Mouse (Mus musculus) neural tube, embryonic 13.5 days (tissue): Measurements from ENCODE around the gene Shb. TPM values are rescaled to one million over a fixed set of nuclear protein-coding genes. Genes with fewer than 3 reads are reported as not detected.
A peak's percentile ranks its signal among the peaks of the same experiment; 100 is the strongest.

Experiments used
- ATAC-seq: fragments of 200-750 bp; cut with Nextera tagmentation; 2 replicates; pipeline ENCODE4 v1.8.0; 2017; ENCODE audit warnings: low read depth, mild to moderate bottlenecking, moderate TSS enrichment, moderate library complexity
- H3K27ac ChIP-seq: fragments of 300-500 bp; sonication (generic); replicated peaks from 2 replicates; pipeline ENCODE4 v1.5.1; 2015; ENCODE audit warnings: moderate library complexity, mild to moderate bottlenecking, inconsistent platforms
- H3K27me3 ChIP-seq: fragments of 300-500 bp; sonication (generic); 2 replicates; pipeline ENCODE4 v1.6.1; 2015; ENCODE audit warnings: mild to moderate bottlenecking, inconsistent platforms
- H3K36me3 ChIP-seq: fragments of 300-500 bp; sonication (generic); 2 replicates; pipeline ENCODE4 v1.6.1; 2015; ENCODE audit warnings: mild to moderate bottlenecking, inconsistent platforms
- H3K4me1 ChIP-seq: fragments of 300-500 bp; sonication (generic); replicated peaks from 2 replicates; pipeline ENCODE4 v1.6.1; 2015; ENCODE audit warnings: inconsistent platforms
- H3K4me2 ChIP-seq: fragments of 300-500 bp; sonication (generic); 2 replicates; pipeline ENCODE4 v1.6.1; 2015; ENCODE audit warnings: inconsistent platforms, mild to moderate bottlenecking, moderate library complexity
- H3K4me3 ChIP-seq: fragments of 300-500 bp; sonication (generic); 2 replicates; pipeline ENCODE4 v1.5.1; 2015; ENCODE audit warnings: mild to moderate bottlenecking, inconsistent platforms
- H3K9ac ChIP-seq: fragments of 300-500 bp; sonication (generic); 2 replicates; pipeline ENCODE4 v1.6.1; 2015; ENCODE audit warnings: moderate library complexity, mild to moderate bottlenecking, inconsistent platforms
- H3K9me3 ChIP-seq: fragments of 300-500 bp; sonication (generic); 2 replicates; pipeline ENCODE4 v1.6.1; 2016; ENCODE audit warnings: inconsistent platforms
- WGBS: fragments of 180-500 bp; shearing (Covaris S2); methylation state at CpG from one replicate; pipeline ENCODE4 v1.1.7; 2015; 5-methylcytosine and 5-hydroxymethylcytosine counted together
- polyA plus RNA-seq: library from polyadenylated mRNA; unstranded; fragments of >200 nt; fragmentation: Nextera tagmentation; extraction: Ambion mirVana; gene quantifications from 2 replicates; pipeline ENCODE4 v1.2.1, GENCODE M21; 2015

Gene Shb
- polyA plus RNA-seq, 1 experiment from 2014 or later, result 4.0 TPM

DNA sequence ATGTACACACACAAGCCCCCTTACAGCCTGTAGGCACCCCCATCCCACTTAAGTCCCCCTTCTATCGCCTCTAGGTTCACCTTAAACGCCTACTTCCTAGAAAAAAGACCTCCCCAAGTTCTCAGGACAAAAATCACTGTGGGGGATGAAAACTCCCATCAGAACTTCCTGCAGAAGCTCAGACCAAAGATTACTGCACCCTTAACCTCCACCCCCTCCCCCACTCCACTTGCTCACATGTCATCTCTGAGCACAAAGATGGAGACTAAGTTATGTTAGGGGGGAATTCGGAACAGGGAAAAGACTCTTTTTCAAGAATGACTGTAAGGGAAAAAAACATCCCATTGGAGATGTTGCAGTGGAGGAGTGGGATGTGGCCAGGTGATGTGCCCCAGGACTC lies 6.7 kb downstream of the Shb start:
- H3K4me2 ChIP-seq, result no peak overlapping the region
- no peaks in the 10 kb centered on the region for H3K9me3 ChIP-seq
- no peaks in the 10 kb centered on the region for H3K36me3 ChIP-seq
- H3K9ac ChIP-seq, result no peak overlapping the region
- no peak overlapping the region for H3K4me3 ChIP-seq
- WGBS, result 91% methylated on average over 3 of the region's 3 CpGs
- H3K27me3 ChIP-seq, result peaks cover 14% of the 10 kb centered on the region
- no peak for ATAC-seq
- H3K27ac ChIP-seq, result no peak overlapping the region
- H3K4me1 ChIP-seq, result peaks cover 55% of the 10 kb centered on the region

DNA sequence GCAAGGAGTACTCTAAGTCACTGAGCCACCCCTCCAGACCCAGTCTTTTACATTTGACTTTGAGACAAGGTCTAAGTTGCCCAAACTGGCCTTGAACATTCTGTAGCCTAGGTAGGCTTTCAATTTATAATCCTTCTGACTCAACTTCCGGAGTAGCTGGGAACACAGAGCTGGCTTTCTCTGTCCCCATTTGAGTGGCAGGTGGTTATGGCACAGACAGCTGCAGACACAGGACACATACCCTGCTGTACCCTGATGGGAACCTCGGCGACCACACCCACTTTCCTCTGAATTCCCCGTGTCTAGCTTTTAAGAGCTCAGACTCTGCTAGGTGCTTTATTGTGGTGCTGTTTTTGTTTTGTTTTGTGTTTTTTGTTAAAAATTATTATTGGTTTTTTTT lies 7.7 kb downstream of the Shb start:
- Histone ChIP-seq H3K27me3 (peaks cover 14% of the 10 kb centered on the region), H3K4me3 (no peak overlapping the region), H3K27ac (no peak overlapping the region), H3K9me3 (no peaks in the 10 kb centered on the region), H3K4me2 (no peak overlapping the region), H3K36me3 (no peaks in the 10 kb centered on the region), H3K9ac (no peak overlapping the region), H3K4me1 (peaks cover 51% of the 10 kb centered on the region)
- WGBS, result 87% methylated on average over 4 of the region's 4 CpGs
- ATAC-seq, result no peak

- no peaks in the 10 kb centered on the region for H3K36me3 ChIP-seq
- H3K4me1 ChIP-seq, result peaks cover 39% of the 10 kb centered on the region
- no peak for ATAC-seq
- 85% methylated on average over 6 of the region's 6 CpGs for WGBS
- H3K4me2 ChIP-seq, result no peak overlapping the region
- no peak overlapping the region for H3K4me3 ChIP-seq
- no peak overlapping the region for H3K27ac ChIP-seq
- no peaks in the 10 kb centered on the region for H3K9me3 ChIP-seq
- no peak overlapping the region for H3K9ac ChIP-seq
- peaks cover 13% of the 10 kb centered on the region for H3K27me3 ChIP-seq
Measured at GRCm38 (mm10) chr4:45523360-45523759, 8.9 kb downstream of the Shb start.

- Histone ChIP-seq H3K4me3 (no peak overlapping the region), H3K4me2 (no peak overlapping the region), H3K36me3 (no peaks in the 10 kb centered on the region), H3K9me3 (no peaks in the 10 kb centered on the region), H3K27me3 (peaks cover 9% of the 10 kb centered on the region), H3K9ac (no peak overlapping the region), H3K4me1 (peaks cover 35% of the 10 kb centered on the region), H3K27ac (no peak overlapping the region)
- no peak for ATAC-seq
Measured at GRCm38 (mm10) chr4:45522956-45523355, 9.3 kb downstream of the Shb start.

GRCm38 (mm10) chr4:45522583-45522900 lies 9.7 kb downstream of the Shb start:
- Histone ChIP-seq H3K4me3 (no peak overlapping the region), H3K36me3 (no peaks in the 10 kb centered on the region), H3K27ac (no peak overlapping the region), H3K9ac (no peak overlapping the region), H3K4me2 (no peak overlapping the region), H3K4me1 (peaks cover 31% of the 10 kb centered on the region), H3K9me3 (no peaks in the 10 kb centered on the region), H3K27me3 (peaks cover 5% of the 10 kb centered on the region)
- WGBS, result 77% methylated on average over 4 of the region's 4 CpGs
- no peak for ATAC-seq

DNA sequence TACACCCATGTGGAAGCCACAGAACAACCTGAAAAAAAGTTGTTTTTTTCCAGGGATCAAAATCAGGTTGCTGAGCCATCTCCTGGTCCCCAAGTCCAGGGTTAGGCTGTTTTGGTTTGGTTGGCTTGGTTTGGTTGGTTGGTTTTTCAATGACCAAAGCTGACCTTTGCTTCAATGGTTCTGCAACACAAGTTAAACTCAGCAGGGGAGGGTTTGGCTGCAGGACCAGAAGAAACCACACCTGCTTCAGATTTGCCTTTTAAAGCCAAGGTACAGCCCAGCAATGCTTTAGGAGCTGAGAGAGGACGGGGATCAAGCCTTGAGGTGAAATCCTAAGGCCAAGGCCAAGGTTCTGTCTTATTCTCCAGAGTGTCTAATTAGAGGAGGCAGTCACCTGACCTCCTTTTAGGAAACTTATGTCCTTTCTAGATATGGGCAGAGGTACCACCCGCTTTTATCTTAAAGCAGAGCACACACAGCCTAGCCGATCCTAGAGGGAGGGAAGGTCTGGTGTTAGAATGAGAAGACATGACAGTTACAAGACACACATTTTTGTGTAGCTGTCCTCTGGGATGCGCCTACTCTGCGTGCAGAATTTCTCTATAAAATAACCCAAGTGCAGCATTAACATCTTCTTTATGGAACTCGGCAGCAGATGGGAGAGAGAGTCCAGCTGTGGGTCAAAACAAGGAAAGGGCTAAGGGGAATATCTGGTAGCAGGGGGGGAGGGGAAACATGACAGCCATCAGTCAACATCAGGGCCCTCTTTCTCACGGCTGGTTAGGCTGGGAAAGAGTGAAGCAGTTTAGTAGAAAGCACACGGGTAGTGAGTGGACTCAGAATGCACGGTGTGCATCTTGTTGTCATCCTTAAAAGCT lies 10.3 kb downstream of the Shb start:
- H3K27ac ChIP-seq, result no peak overlapping the region
- H3K27me3 ChIP-seq, result peaks cover 4% of the 10 kb centered on the region; the same call in 1 of the 2 replicates
- H3K9ac ChIP-seq, result no peak overlapping the region
- H3K4me3 ChIP-seq, result no peak overlapping the region
- no peak for ATAC-seq
- H3K9me3 ChIP-seq, result no peaks in the 10 kb centered on the region
- peaks cover 25% of the 10 kb centered on the region for H3K4me1 ChIP-seq
- no peak overlapping the region for H3K4me2 ChIP-seq
- WGBS, result 55% methylated on average over 9 of the region's 9 CpGs
- no peaks in the 10 kb centered on the region for H3K36me3 ChIP-seq

GRCm38 (mm10) chr4:45520375-45520774 lies 11.9 kb downstream of the Shb start:
- Histone ChIP-seq H3K36me3 (no peaks in the 10 kb centered on the region), H3K9me3 (no peaks in the 10 kb centered on the region), H3K27ac (no peak overlapping the region), H3K27me3 (peaks cover 10% of the 10 kb centered on the region; the same call in 1 of the 2 replicates), H3K9ac (no peak overlapping the region), H3K4me2 (no peak overlapping the region), H3K4me1 (peaks cover 20% of the 10 kb centered on the region), H3K4me3 (no peak overlapping the region)
- 84% methylated on average over 8 of the region's 8 CpGs for WGBS
- ATAC-seq, result no peak

DNA sequence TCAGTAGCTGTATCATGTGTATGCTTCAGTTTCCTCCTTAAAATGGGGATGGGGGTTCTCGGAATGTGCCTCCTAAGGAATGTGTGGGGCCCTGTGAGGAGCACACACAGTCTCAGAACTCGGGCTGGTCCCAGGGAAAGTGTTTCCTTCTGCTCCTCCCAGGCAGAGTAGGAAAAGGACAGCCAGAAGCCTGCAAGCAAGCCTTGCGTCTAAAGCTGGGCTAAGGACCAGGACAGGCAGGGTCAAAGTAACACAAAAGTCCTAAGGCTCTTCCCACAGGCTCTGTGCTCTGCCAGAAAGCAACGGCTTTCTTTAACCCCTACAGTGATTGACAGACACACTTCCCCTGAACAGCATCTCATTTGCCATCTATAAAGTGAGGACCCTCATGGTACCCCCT lies 14.9 kb downstream of the Shb start:
- Histone ChIP-seq H3K4me1 (peaks cover 40% of the 10 kb centered on the region), H3K4me3 (no peak overlapping the region)
- WGBS, result 59% methylated on average over 4 of the region's 4 CpGs

DNA sequence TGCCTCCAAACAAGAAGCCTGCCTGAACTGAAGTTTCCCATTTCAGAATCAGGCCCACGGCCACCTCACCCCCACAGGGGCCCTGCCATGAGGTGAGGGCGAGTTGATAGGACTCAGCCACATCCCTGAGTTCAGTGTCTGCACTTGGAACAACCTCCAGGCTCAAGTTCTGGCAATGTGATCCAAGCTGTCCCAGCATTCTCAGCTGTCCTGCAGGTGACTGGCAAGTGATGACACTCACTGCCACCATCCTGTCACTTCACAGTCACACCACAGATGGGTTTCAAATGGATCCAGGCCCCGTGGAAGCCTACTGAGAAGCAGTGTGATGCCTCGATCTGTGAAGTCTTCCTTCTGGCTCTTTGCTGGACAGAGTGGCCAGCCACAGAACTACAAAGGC lies 16.4 kb downstream of the Shb start:
- Histone ChIP-seq H3K4me1 (peaks cover 30% of the 10 kb centered on the region), H3K4me3 (no peak overlapping the region), H3K4me2 (no peak overlapping the region), H3K36me3 (no peaks in the 10 kb centered on the region), H3K27me3 (peaks cover 10% of the 10 kb centered on the region), H3K9ac (no peak overlapping the region), H3K27ac (no peak overlapping the region), H3K9me3 (no peaks in the 10 kb centered on the region)
- ATAC-seq, result no peak
- WGBS, result 65% methylated on average over 4 of the region's 4 CpGs

More for the DNA sequence above, 14.9 kb downstream of the Shb start:
- no peak overlapping the region for H3K27ac ChIP-seq
- H3K4me2 ChIP-seq, result no peak overlapping the region
- H3K9me3 ChIP-seq, result no peaks in the 10 kb centered on the region
- no peak for ATAC-seq
- H3K27me3 ChIP-seq, result peaks cover 10% of the 10 kb centered on the region
- no peak overlapping the region for H3K9ac ChIP-seq
- H3K36me3 ChIP-seq, result no peaks in the 10 kb centered on the region

DNA sequence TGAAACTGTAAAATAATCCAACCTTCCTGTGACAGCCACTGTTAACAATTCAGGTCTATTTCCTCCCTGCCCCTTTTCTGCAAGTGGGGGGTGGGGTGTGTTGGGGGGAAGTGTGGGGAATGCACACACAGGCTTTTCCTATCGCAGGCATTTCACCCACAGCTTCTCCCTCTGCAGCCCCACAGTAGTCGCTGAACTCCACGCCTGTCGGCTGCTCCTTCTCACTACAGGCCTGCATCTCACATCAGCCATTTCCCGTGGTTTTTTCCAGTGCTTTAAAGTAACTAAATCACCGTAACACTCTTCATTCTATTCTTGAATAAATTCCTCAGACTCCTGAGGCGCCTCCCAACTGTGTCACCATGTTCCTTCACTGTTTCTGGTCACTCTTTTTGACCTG lies 17.9 kb downstream of the Shb start:
- Histone ChIP-seq H3K27me3 (peaks cover 10% of the 10 kb centered on the region), H3K27ac (peak overlapping the region; percentile 64), H3K4me1 (peaks cover 41% of the 10 kb centered on the region), H3K4me3 (no peak overlapping the region), H3K4me2 (peak overlapping the region; percentile 39), H3K36me3 (no peaks in the 10 kb centered on the region), H3K9me3 (no peaks in the 10 kb centered on the region), H3K9ac (peak overlapping the region; percentile 45; the same call in 1 of the 2 replicates)
- ATAC-seq, result no peak
- WGBS, result 14% methylated on average over 7 of the region's 7 CpGs

DNA sequence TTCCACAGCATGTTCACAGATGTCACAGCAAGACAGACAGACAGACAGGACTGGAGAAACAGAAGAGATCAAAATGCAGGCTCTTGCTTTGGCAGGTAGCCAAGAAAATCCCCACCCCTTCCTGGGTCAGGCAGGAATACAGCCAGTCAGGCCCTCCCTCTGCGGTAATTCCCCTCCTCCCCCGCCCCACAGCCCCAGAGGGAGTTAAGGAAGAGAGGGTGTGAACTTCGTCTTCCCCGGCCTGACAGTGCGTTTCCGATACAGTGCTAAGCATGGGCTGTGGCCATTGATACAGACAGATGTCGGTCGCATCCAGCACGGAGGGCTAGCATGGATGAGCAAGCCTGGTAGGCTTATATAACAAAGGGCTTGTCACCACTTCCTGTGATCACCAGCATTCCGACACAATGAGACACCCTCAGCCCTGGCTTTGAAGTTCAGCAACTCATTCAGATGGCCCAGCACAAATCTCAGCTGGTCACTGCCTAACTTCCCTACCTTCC lies 18.4 kb downstream of the Shb start:
- H3K36me3 ChIP-seq, result no peaks in the 10 kb centered on the region
- H3K4me3 ChIP-seq, result no peak overlapping the region
- H3K9me3 ChIP-seq, result no peaks in the 10 kb centered on the region
- ATAC-seq, result peak; percentile 57
- peak overlapping the region; percentile 39 for H3K4me2 ChIP-seq
- H3K27me3 ChIP-seq, result peaks cover 10% of the 10 kb centered on the region
- 2% methylated on average over 10 of the region's 10 CpGs for WGBS
- H3K27ac ChIP-seq, result peak overlapping the region; percentile 64
- peak overlapping the region; percentile 45 for H3K9ac ChIP-seq
- H3K4me1 ChIP-seq, result peaks cover 46% of the 10 kb centered on the region

DNA sequence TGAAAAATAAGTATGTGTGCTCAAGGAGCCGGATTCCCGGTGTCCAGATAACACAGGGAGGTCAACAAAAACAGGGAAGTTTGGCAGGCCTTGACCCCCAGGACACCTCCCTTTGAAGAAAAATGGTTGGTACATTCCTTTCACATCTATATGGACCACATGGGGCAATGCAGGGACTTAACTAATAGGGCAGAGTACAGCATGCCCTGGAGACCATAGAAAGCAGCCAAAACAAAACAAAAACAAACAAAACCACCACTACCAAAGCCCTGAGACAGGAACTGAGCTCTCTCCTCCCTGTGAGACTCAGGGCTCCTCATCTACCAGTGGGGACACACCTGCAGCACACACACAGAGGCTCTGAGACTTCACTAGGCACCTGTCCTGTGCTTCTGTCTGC lies 18.9 kb downstream of the Shb start:
- Histone ChIP-seq H3K27me3 (peaks cover 10% of the 10 kb centered on the region), H3K36me3 (no peaks in the 10 kb centered on the region), H3K27ac (peak overlapping the region; percentile 64), H3K4me2 (peak overlapping the region; percentile 39), H3K4me1 (peaks cover 51% of the 10 kb centered on the region), H3K9me3 (no peaks in the 10 kb centered on the region), H3K9ac (peak overlapping the region; percentile 45), H3K4me3 (no peak overlapping the region)
- 72% methylated on average over 2 of the region's 2 CpGs for WGBS
- ATAC-seq, result no peak

GRCm38 (mm10) chr4:45510163-45510562 lies 22.1 kb downstream of the Shb start:
- Histone ChIP-seq H3K4me1 (peaks cover 74% of the 10 kb centered on the region), H3K9me3 (no peaks in the 10 kb centered on the region), H3K4me3 (no peak overlapping the region), H3K36me3 (no peaks in the 10 kb centered on the region), H3K27me3 (no peaks in the 10 kb centered on the region; the same call in 1 of the 2 replicates), H3K27ac (no peak overlapping the region), H3K9ac (no peak overlapping the region), H3K4me2 (no peak overlapping the region)
- no peak for ATAC-seq
- WGBS, result 20% methylated on average over 6 of the region's 6 CpGs
